Mouse (Mus musculus) kidney, embryonic 15.5 days (tissue): ENCODE measurements around the gene Cux1. TPM values are rescaled to one million over a fixed set of nuclear protein-coding genes. Genes with fewer than 3 reads are reported as not detected.

Experiments
- ATAC-seq: fragments of 200-750 bp; cut with Nextera tagmentation; replicated peaks from 2 replicates; pipeline ENCODE4 v1.8.0; 2017; ENCODE audit warnings: moderate TSS enrichment; ENCODE audit not compliant: low FRiP score
- H3K27ac ChIP-seq: fragments of 300-500 bp; sonication (generic); 2 replicates; pipeline ENCODE4 v1.5.1; 2015; ENCODE audit warnings: mild to moderate bottlenecking, inconsistent platforms
- H3K27me3 ChIP-seq: fragments of 300-500 bp; sonication (generic); 2 replicates; pipeline ENCODE4 v1.6.1; 2015; ENCODE audit warnings: inconsistent platforms
- H3K36me3 ChIP-seq: fragments of 300-500 bp; sonication (generic); 2 replicates; pipeline ENCODE4 v1.6.1; 2015; ENCODE audit warnings: inconsistent platforms
- H3K4me1 ChIP-seq: fragments of 300-500 bp; sonication (generic); 2 replicates; pipeline ENCODE4 v1.6.1; 2015; ENCODE audit warnings: inconsistent platforms
- H3K4me2 ChIP-seq: fragments of 300-500 bp; sonication (generic); 2 replicates; pipeline ENCODE4 v1.6.1; 2015; ENCODE audit warnings: moderate library complexity, mild to moderate bottlenecking, inconsistent platforms
- H3K4me3 ChIP-seq: fragments of 300-500 bp; sonication (generic); replicated peaks from 2 replicates; pipeline ENCODE4 v1.5.1; 2015; ENCODE audit warnings: mild to moderate bottlenecking, inconsistent platforms
- H3K9ac ChIP-seq: fragments of 300-500 bp; sonication (generic); 2 replicates; pipeline ENCODE4 v1.6.1; 2015; ENCODE audit warnings: mild to moderate bottlenecking, inconsistent platforms
- H3K9me3 ChIP-seq: fragments of 300-500 bp; sonication (generic); replicated peaks from 2 replicates; pipeline ENCODE4 v1.6.1; 2016; ENCODE audit warnings: inconsistent platforms
- WGBS: fragments of 180-500 bp; shearing (Covaris S2); methylation state at CpG from one replicate; pipeline ENCODE4 v1.1.7; 2015; ENCODE audit warnings: mixed read lengths; 5-methylcytosine and 5-hydroxymethylcytosine counted together
- polyA plus RNA-seq: library from polyadenylated mRNA; unstranded; fragments of >200 nt; fragmentation: Nextera tagmentation; extraction: Ambion mirVana; gene quantifications from 2 replicates; pipeline ENCODE4 v1.2.1, GENCODE M21; 2015

The Cux1 gene
- polyA plus RNA-seq, 1 experiment from 2014 or later, result 110 TPM

DNA sequence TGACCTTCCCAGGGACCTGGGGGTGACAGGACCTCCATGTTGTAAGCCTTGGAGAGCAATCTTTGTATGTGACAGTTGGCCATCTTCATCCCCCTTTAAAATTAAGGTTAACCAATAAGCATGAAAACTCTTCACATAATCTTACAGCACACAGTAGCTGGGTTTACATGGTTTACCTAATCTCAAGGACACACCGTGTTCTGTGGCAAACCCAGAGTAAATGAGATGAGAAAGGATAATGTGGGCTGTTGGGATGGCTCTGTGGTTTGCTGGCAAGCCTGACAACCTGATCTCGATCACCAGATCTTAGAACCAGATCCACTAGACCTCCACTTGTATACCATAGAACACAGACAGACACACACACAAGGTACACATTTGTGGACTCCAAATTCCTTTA, 73.0 kb downstream of the Cux1 start:
- Histone ChIP-seq H3K27ac (no peak overlapping the region), H3K4me3 (no peak overlapping the region), H3K9ac (no peak overlapping the region), H3K36me3 (no peaks in the 10 kb centered on the region), H3K4me2 (no peak overlapping the region), H3K27me3 (no peaks in the 10 kb centered on the region), H3K9me3 (no peaks in the 10 kb centered on the region), H3K4me1 (peaks cover 17% of the 10 kb centered on the region; the same call in 1 of the 2 replicates)
- no peak for ATAC-seq
- WGBS, result 88% methylated on average over 2 of the region's 2 CpGs

DNA sequence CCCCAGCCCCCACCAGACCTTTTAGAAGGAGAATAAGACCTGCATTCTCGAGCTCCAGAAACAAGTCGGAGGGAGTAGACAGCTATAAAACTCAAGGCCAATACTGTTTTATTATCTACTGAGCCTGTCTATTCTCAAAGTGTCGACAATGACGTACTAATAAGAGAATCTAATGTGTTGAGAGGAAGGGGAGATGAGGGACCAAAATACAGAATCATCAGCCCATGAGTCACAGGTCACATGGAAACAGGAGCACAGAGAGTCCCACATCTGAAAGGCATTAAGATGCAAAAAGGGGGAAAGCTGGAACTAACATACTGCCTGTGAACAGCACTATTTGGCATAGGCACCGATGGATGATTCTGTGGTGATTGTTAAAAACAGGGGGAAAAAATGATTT, 77.8 kb downstream of the Cux1 start:
- H3K4me3 ChIP-seq, result no peak overlapping the region
- H3K27me3 ChIP-seq, result no peaks in the 10 kb centered on the region
- no peak overlapping the region for H3K27ac ChIP-seq
- no peak for ATAC-seq
- H3K4me2 ChIP-seq, result no peak overlapping the region
- H3K9ac ChIP-seq, result no peak overlapping the region
- H3K9me3 ChIP-seq, result no peaks in the 10 kb centered on the region
- peaks cover 21% of the 10 kb centered on the region for H3K4me1 ChIP-seq
- 57% methylated on average over 5 of the region's 5 CpGs for WGBS
- H3K36me3 ChIP-seq, result peaks cover 11% of the 10 kb centered on the region

- no peaks in the 10 kb centered on the region for H3K27me3 ChIP-seq
- no peaks in the 10 kb centered on the region for H3K9me3 ChIP-seq
- H3K9ac ChIP-seq, result no peak overlapping the region
- peaks cover 18% of the 10 kb centered on the region for H3K36me3 ChIP-seq
- WGBS, result 80% methylated on average over 3 of the region's 3 CpGs
- ATAC-seq, result no peak
- peaks cover 21% of the 10 kb centered on the region for H3K4me1 ChIP-seq
- no peak overlapping the region for H3K4me2 ChIP-seq
- H3K27ac ChIP-seq, result no peak overlapping the region
- H3K4me3 ChIP-seq, result no peak overlapping the region
Observed at GRCm38 (mm10) chr5:136488721-136489120, 78.6 kb downstream of the Cux1 start.

DNA sequence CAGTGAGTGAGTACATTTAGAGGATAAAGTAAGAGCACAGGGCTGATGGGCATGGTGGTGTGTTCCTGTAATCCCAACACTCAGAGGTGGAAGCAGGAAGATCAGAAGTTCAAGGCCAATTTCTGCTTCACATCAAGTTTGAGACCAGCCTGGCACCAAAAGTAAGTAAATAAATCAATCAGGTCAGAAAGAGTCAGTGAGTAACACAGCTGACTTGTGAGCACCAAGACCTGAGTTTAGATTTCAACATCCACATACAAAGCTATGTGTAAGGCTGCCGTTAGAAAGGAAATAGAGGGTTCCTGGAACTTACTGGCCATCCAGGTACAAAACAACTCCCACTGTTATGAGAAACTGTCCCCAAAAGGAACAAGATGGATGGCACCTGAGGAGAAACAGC, 79.1 kb downstream of the Cux1 start:
- peaks cover 21% of the 10 kb centered on the region for H3K4me1 ChIP-seq
- ATAC-seq, result no peak
- H3K36me3 ChIP-seq, result peaks cover 22% of the 10 kb centered on the region
- H3K9ac ChIP-seq, result no peak overlapping the region
- no peak overlapping the region for H3K4me2 ChIP-seq
- H3K27ac ChIP-seq, result no peak overlapping the region
- no peaks in the 10 kb centered on the region for H3K9me3 ChIP-seq
- H3K4me3 ChIP-seq, result no peak overlapping the region
- no peaks in the 10 kb centered on the region for H3K27me3 ChIP-seq
- WGBS, result 72% methylated on average over 1 of the region's 1 CpGs

GRCm38 (mm10) chr5:136487397-136488093, 79.7 kb downstream of the Cux1 start:
- Histone ChIP-seq H3K4me2 (no peak overlapping the region), H3K36me3 (peaks cover 26% of the 10 kb centered on the region), H3K27ac (no peak overlapping the region), H3K4me3 (no peak overlapping the region), H3K4me1 (peaks cover 17% of the 10 kb centered on the region), H3K27me3 (no peaks in the 10 kb centered on the region), H3K9ac (no peak overlapping the region), H3K9me3 (no peaks in the 10 kb centered on the region)
- WGBS, result 64% methylated on average over 11 of the region's 11 CpGs
- ATAC-seq, result no peak

DNA sequence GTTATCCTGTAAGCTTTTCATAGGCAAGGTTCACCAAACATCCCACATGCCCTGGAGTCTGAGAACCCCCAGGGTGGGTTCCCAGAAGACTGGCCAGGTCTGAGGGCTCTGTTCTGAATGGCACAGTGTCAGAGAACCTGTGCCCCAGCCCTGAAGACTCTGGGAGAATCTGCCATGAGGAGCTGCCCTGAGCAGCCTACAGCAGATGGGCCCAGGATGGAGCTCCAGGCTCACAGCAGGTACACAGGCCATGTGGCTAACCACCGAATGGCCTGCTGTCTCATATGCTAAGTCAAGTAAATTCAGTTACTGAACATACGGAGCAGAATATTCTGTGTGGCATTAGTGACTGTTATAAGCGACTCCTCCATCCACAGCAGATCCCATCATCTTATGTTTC, 80.9 kb downstream of the Cux1 start:
- WGBS, result 90% methylated on average over 3 of the region's 3 CpGs
- no peak overlapping the region for H3K4me2 ChIP-seq
- no peaks in the 10 kb centered on the region for H3K9me3 ChIP-seq
- H3K36me3 ChIP-seq, result peaks cover 33% of the 10 kb centered on the region
- no peak for ATAC-seq
- H3K4me1 ChIP-seq, result peaks cover 15% of the 10 kb centered on the region
- no peak overlapping the region for H3K27ac ChIP-seq
- H3K4me3 ChIP-seq, result no peak overlapping the region
- no peaks in the 10 kb centered on the region for H3K27me3 ChIP-seq
- no peak overlapping the region for H3K9ac ChIP-seq

- H3K4me3 ChIP-seq, result no peak overlapping the region
- no peak overlapping the region for H3K4me2 ChIP-seq
- H3K27ac ChIP-seq, result no peak overlapping the region
- H3K9ac ChIP-seq, result no peak overlapping the region
- peaks cover 39% of the 10 kb centered on the region for H3K36me3 ChIP-seq
- ATAC-seq, result no peak
- no peaks in the 10 kb centered on the region for H3K27me3 ChIP-seq
- WGBS, result 96% methylated on average over 6 of the region's 6 CpGs
- H3K4me1 ChIP-seq, result peaks cover 15% of the 10 kb centered on the region
- H3K9me3 ChIP-seq, result no peaks in the 10 kb centered on the region
Observed at GRCm38 (mm10) chr5:136485397-136485796, 81.9 kb downstream of the Cux1 start.

DNA sequence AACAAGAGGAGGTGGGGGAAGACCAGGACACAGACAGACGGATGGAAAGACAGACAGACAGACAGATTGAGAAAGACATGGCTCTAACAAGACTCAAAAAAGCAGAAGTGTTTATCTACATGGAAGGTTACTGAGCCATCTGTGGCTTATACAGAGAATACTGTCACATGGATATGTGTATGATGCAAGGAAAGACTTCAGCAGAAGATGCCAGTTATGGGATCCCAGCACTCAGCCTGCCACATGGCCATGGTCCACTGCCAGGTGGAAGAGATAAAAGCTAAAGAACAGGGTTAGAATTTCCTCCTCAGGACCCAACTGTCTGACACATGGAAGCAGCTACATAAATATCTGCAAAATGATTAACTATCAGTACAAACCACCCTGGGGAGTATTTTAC, 84.9 kb downstream of the Cux1 start:
- no peak overlapping the region for H3K9ac ChIP-seq
- no peak overlapping the region for H3K4me3 ChIP-seq
- H3K9me3 ChIP-seq, result no peaks in the 10 kb centered on the region
- peaks cover 39% of the 10 kb centered on the region for H3K36me3 ChIP-seq
- H3K4me2 ChIP-seq, result no peak overlapping the region
- ATAC-seq, result no peak
- WGBS, result 81% methylated on average over 1 of the region's 1 CpGs
- H3K27me3 ChIP-seq, result no peaks in the 10 kb centered on the region
- H3K4me1 ChIP-seq, result peaks cover 20% of the 10 kb centered on the region
- H3K27ac ChIP-seq, result no peak overlapping the region

DNA sequence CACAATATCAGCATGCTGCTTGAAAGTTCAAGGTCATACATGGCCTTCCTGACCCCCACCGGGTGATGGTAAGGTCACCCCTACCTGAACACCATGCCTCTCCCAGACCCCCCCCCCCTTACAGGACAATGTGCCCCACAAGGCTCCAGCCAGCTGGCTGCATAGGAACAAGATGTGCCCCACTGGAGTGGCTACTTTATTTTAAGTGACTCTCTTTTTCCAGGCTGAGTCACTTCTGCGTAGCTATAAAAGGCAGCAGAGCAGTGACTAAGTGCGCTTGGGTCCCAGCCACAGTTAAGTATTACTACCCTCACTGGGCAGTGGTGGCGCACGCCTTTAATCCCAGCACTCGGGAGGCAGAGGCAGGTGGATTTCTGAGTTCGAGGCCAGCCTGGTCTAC, 86.7 kb downstream of the Cux1 start:
- Histone ChIP-seq H3K4me3 (no peak overlapping the region), H3K9me3 (no peaks in the 10 kb centered on the region), H3K4me2 (no peak overlapping the region), H3K9ac (no peak overlapping the region), H3K4me1 (peaks cover 22% of the 10 kb centered on the region), H3K27ac (no peak overlapping the region; the same call in 1 of the 2 replicates), H3K36me3 (peaks cover 46% of the 10 kb centered on the region), H3K27me3 (no peaks in the 10 kb centered on the region)
- ATAC-seq, result no peak
- WGBS, result 79% methylated on average over 7 of the region's 7 CpGs

GRCm38 (mm10) chr5:136479801-136480200, 87.5 kb downstream of the Cux1 start:
- Histone ChIP-seq H3K4me2 (no peak overlapping the region), H3K9me3 (no peaks in the 10 kb centered on the region), H3K4me1 (peaks cover 22% of the 10 kb centered on the region), H3K9ac (no peak overlapping the region), H3K4me3 (no peak overlapping the region), H3K27me3 (no peaks in the 10 kb centered on the region), H3K36me3 (peaks cover 39% of the 10 kb centered on the region), H3K27ac (peak overlapping the region; percentile 77)
- WGBS, result 78% methylated on average over 4 of the region's 4 CpGs
- ATAC-seq, result no peak

DNA sequence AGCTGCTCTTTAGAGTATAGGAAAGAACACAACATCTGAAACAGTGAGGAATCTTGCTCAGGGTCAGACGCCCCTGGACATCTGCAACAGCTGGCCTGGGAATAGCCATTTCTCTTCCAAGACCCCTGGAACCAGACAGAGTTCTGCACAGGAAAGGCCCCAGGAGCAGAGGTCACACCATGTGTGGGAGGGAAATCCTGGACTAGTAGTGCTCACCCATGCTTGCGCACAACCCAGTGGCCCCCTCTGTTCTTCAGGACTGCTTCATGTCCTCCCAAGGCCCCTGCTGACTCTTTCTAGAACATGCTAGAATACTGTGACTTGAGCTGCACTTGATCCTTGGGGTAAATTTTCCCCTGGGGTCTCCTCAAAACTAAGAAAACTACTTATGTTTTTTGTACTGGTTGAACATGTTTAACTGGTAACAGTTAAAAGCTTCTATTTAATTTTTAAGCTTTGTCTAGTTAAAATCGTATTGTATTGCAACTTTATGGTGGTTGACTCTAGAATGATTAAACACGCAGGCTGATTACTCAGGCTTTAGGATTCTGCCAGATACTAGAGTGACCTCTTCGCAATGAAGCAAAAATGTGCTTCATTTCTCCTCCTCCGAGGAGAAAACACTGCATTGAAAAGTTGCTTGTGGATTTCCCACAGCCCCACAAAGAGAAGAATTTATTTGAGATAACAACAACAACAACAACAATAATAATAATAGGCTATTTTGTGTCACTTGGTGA, 88.1 kb downstream of the Cux1 start:
- Histone ChIP-seq H3K9me3 (no peaks in the 10 kb centered on the region), H3K4me1 (peaks cover 23% of the 10 kb centered on the region), H3K27me3 (no peaks in the 10 kb centered on the region), H3K4me2 (no peak overlapping the region), H3K9ac (no peak overlapping the region), H3K27ac (peak overlapping the region; percentile 77), H3K36me3 (peaks cover 33% of the 10 kb centered on the region), H3K4me3 (no peak overlapping the region)
- ATAC-seq, result no peak
- 51% methylated on average over 6 of the region's 6 CpGs for WGBS

GRCm38 (mm10) chr5:136476272-136476671, 91.0 kb downstream of the Cux1 start:
- H3K27ac ChIP-seq, result no peak overlapping the region
- H3K9ac ChIP-seq, result no peak overlapping the region
- no peak for ATAC-seq
- H3K9me3 ChIP-seq, result no peaks in the 10 kb centered on the region
- no peaks in the 10 kb centered on the region for H3K27me3 ChIP-seq
- peaks cover 13% of the 10 kb centered on the region for H3K36me3 ChIP-seq
- peaks cover 53% of the 10 kb centered on the region for H3K4me1 ChIP-seq
- 84% methylated on average over 3 of the region's 3 CpGs for WGBS
- H3K4me2 ChIP-seq, result no peak overlapping the region
- no peak overlapping the region for H3K4me3 ChIP-seq
